Mouse (Mus musculus) lung, postnatal 10 days (tissue): Measurements from ENCODE around the gene Ninl.

Experiments used
- DNase-seq: peaks from one replicate; pipeline ENCODE4 v3.0.0; 2021

Gene Ninl

GRCm38 (mm10) chr2:150900341-150900740 is 138.8 kb downstream of the Ninl start:
- DNase-seq = no peak

GRCm38 (mm10) chr2:150895691-150896252 is 143.4 kb downstream of the Ninl start:
- DNase-seq = no peak

DNA sequence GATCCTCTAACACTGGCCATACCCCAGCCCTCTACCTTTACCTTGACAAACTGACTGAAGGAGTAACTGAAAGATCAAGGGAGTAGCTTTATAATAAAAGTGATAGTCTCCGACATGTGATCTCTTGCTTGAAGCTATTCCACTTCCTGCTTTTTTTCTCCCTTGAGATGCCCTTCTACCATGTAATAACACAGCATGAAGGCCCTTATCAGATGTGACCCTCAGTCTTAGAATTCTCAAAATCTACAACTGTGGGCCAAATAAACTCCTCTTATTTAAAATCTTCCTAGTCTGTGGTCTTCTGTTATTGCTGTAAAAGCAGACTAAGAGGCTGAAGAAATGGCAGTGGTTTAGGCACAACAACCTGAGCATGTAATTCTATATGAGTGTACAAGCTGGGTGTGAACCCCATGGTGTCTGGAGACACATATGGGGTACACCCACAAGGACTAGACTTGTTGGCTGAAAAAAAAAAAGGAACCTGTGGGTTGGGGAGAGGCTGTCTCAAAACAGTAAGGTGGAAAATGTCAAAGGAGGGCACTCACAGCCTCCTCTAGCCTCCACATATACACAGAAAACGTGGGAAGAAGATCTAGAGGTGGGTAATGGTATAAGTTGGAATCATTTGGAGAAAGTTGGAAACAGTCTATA is 144.4 kb downstream of the Ninl start:
- DNase-seq = no peak

GRCm38 (mm10) chr2:150887370-150887769 is 151.8 kb downstream of the Ninl start:
- DNase-seq = no peak

- no peak for DNase-seq
These were observed 152.9 kb downstream of the Ninl start for GRCm38 (mm10) chr2:150886315-150886714.

- no peak for DNase-seq
These were observed 153.4 kb downstream of the Ninl start for GRCm38 (mm10) chr2:150885814-150886213.

GRCm38 (mm10) chr2:150884779-150885110 is 154.4 kb downstream of the Ninl start:
- no peak for DNase-seq
